Mouse (Mus musculus) hindlimb bud, embryonic 11.5 days (tissue): ENCODE measurements around the gene Fosl2.

Source experiments
- DNase-seq: peaks from one replicate; pipeline ENCODE4 v3.0.0-alpha.2; 2012; ENCODE audit warnings: low read depth, low spot score; ENCODE audit errors: extremely low spot score

The Fosl2 gene

GRCm38 (mm10) chr5:32133549-32134004, 2.0 kb upstream of the Fosl2 start:
- DNase-seq, result no peak

- no peak for DNase-seq
Measured at GRCm38 (mm10) chr5:32134051-32134732, 1.4 kb upstream of the Fosl2 start.

- DNase-seq, result no peak
Measured at GRCm38 (mm10) chr5:32134903-32135335, 682 bp upstream of the Fosl2 start.

- DNase-seq, result no peak
Measured at GRCm38 (mm10) chr5:32136301-32136863, 781 bp downstream of the Fosl2 start.

- DNase-seq, result no peak
Measured at GRCm38 (mm10) chr5:32137106-32137522, 1.5 kb downstream of the Fosl2 start.

- no peak for DNase-seq
Measured at GRCm38 (mm10) chr5:32138446-32139195, 3.0 kb downstream of the Fosl2 start.

- no peak for DNase-seq
Measured at GRCm38 (mm10) chr5:32139516-32140037, 4.0 kb downstream of the Fosl2 start.

GRCm38 (mm10) chr5:32141899-32142298, 6.3 kb downstream of the Fosl2 start:
- no peak for DNase-seq

- no peak for DNase-seq
Measured at GRCm38 (mm10) chr5:32143433-32143970, 7.9 kb downstream of the Fosl2 start.

GRCm38 (mm10) chr5:32146281-32146680, 10.7 kb downstream of the Fosl2 start:
- no peak for DNase-seq

GRCm38 (mm10) chr5:32148593-32148992, 13.0 kb downstream of the Fosl2 start:
- no peak for DNase-seq

GRCm38 (mm10) chr5:32151244-32151643, 15.6 kb downstream of the Fosl2 start:
- no peak for DNase-seq

GRCm38 (mm10) chr5:32152725-32153417, 17.3 kb downstream of the Fosl2 start:
- DNase-seq, result no peak

- no peak for DNase-seq
Measured at GRCm38 (mm10) chr5:32153418-32153740, 17.8 kb downstream of the Fosl2 start.

GRCm38 (mm10) chr5:32153791-32154490, 18.3 kb downstream of the Fosl2 start:
- DNase-seq, result no peak

GRCm38 (mm10) chr5:32154931-32155688, 19.5 kb downstream of the Fosl2 start:
- no peak for DNase-seq

- DNase-seq, result no peak
Measured at GRCm38 (mm10) chr5:32155927-32156326, 20.3 kb downstream of the Fosl2 start.

- DNase-seq, result no peak
Measured at GRCm38 (mm10) chr5:32163478-32164043, 28.0 kb downstream of the Fosl2 start.

GRCm38 (mm10) chr5:32172188-32172587, 36.6 kb downstream of the Fosl2 start:
- DNase-seq, result no peak
